Mouse (Mus musculus) MEL (cell line): ENCODE measurements around the gene Kynu. TPM values are rescaled to one million over a fixed set of nuclear protein-coding genes. Genes with fewer than 3 reads are reported as not detected.

ENCODE experiments used
- DNase-seq: peaks from one replicate; pipeline ENCODE4 v3.0.0; 2011; ENCODE audit warnings: low read depth, low spot score
- H3K27ac ChIP-seq: 2 replicates; pipeline ENCODE4 v1.5.1; 2012; ENCODE audit warnings: low read depth, mild to moderate bottlenecking, control low read depth, low read length, moderate library complexity; ENCODE audit not compliant: control insufficient read depth
- H3K27me3 ChIP-seq, 2 experiments: fragments of 150-350 bp in 1 of 2; sonication (generic) in 1 of 2; 2 replicates each; pipeline ENCODE4 v1.6.1; 2012; ENCODE audit warnings: low read length in 2 of 2, mild to moderate bottlenecking in 2 of 2, improper control_type of control experiment in 1 of 2, moderate library complexity in 1 of 2; ENCODE audit not compliant: insufficient read depth in 2 of 2, control insufficient read depth in 1 of 2
- H3K36me3 ChIP-seq, 2 experiments: 2 replicates each; pipeline ENCODE4 v1.6.1; 2012 to 2014; ENCODE audit warnings: low read length in 2 of 2, improper control_type of control experiment in 1 of 2, inconsistent platforms in 1 of 2, mild to moderate bottlenecking in 1 of 2; ENCODE audit not compliant: insufficient read depth in 2 of 2, control insufficient read depth in 1 of 2
- H3K4me1 ChIP-seq, 2 experiments: fragments of 150-350 bp in 1 of 2; sonication (generic) in 1 of 2; 2 replicates each; pipeline ENCODE4 v1.6.1; 2012; ENCODE audit warnings: low read length in 2 of 2, improper control_type of control experiment in 1 of 2, mild to moderate bottlenecking in 1 of 2; ENCODE audit not compliant: insufficient read depth in 2 of 2, control insufficient read depth in 1 of 2
- H3K4me3 ChIP-seq, 2 experiments: fragments of 150-350 bp in 1 of 2; sonication (generic) in 1 of 2; 2 replicates each; pipeline ENCODE4 v1.5.1; 2012; ENCODE audit warnings: low read depth in 2 of 2, low read length in 2 of 2, mild to moderate bottlenecking in 2 of 2, moderate library complexity in 2 of 2, control low read depth in 1 of 2, improper control_type of control experiment in 1 of 2; ENCODE audit not compliant: control insufficient read depth in 1 of 2, insufficient read depth in 1 of 2
- H3K79me2 ChIP-seq: 2 replicates; pipeline ENCODE4 v1.6.1; 2012; ENCODE audit warnings: mild to moderate bottlenecking, low read length, moderate library complexity; ENCODE audit not compliant: control insufficient read depth, poor library complexity, insufficient read depth
- H3K9ac ChIP-seq: 2 replicates; pipeline ENCODE4 v1.6.1; 2012; ENCODE audit warnings: low read depth, mild to moderate bottlenecking, control low read depth, low read length, moderate library complexity; ENCODE audit not compliant: control insufficient read depth, poor library complexity, severe bottlenecking
- H3K9me3 ChIP-seq: fragments of 150-350 bp; sonication (generic); replicated peaks from 2 replicates; pipeline ENCODE4 v1.6.1; 2012; ENCODE audit warnings: mild to moderate bottlenecking, low read length, improper control_type of control experiment, moderate library complexity; ENCODE audit not compliant: insufficient read depth
- CTCF ChIP-seq, 3 experiments: IDR thresholded peaks in 2 of 3; conservative IDR thresholded peaks in 1 of 3; 2 replicates each; pipeline ENCODE4 v1.5.1; 2011 to 2012; ENCODE audit warnings: low read length in 3 of 3, low read depth in 2 of 3, mild to moderate bottlenecking in 2 of 3, improper control_type of control experiment in 1 of 3, inconsistent platforms in 1 of 3, mixed read lengths in 1 of 3, moderate library complexity in 1 of 3; ENCODE audit not compliant: control insufficient read depth in 1 of 3, insufficient read depth in 1 of 3, poor library complexity in 1 of 3, severe bottlenecking in 1 of 3
- EP300 ChIP-seq, 2 experiments: IDR thresholded peaks; 2 replicates each; pipeline ENCODE4 v1.6.1; 2011; ENCODE audit warnings: improper control_type of control experiment in 2 of 2, low read length in 2 of 2, low read depth in 1 of 2, mild to moderate bottlenecking in 1 of 2
- GATA1 ChIP-seq: IDR thresholded peaks from 2 replicates; pipeline ENCODE4 v1.6.1; 2011; ENCODE audit warnings: low read depth, low read length, improper control_type of control experiment
- HCFC1 ChIP-seq: IDR thresholded peaks from 2 replicates; pipeline ENCODE4 v1.6.1; 2012; ENCODE audit warnings: low read depth, mild to moderate bottlenecking, inconsistent platforms, low read length, improper control_type of control experiment, moderate library complexity
- JUND ChIP-seq: IDR thresholded peaks from 2 replicates; pipeline ENCODE4 v1.6.1; 2011; ENCODE audit warnings: low read depth, mild to moderate bottlenecking, improper control_type of control experiment, low read length
- KAT2A ChIP-seq: conservative IDR thresholded peaks from 2 replicates; pipeline ENCODE4 v1.6.1; 2012; ENCODE audit warnings: low read depth, low read length, improper control_type of control experiment, inconsistent platforms
- MXI1 ChIP-seq: IDR thresholded peaks from 2 replicates; pipeline ENCODE4 v1.6.1; 2011; ENCODE audit warnings: mild to moderate bottlenecking, low read depth, low read length, improper control_type of control experiment
- POLR2A ChIP-seq, 2 experiments: IDR thresholded peaks; 2 replicates each; pipeline ENCODE4 v1.6.1; 2011 to 2012; ENCODE audit warnings: low read length in 2 of 2, mild to moderate bottlenecking in 2 of 2, control low read depth in 1 of 2, improper control_type of control experiment in 1 of 2, low read depth in 1 of 2, moderate library complexity in 1 of 2; ENCODE audit not compliant: control insufficient read depth in 1 of 2, insufficient read depth in 1 of 2, poor library complexity in 1 of 2
- RAD21 ChIP-seq: IDR thresholded peaks from 2 replicates; pipeline ENCODE4 v1.6.1; 2011; ENCODE audit warnings: mild to moderate bottlenecking, low read depth, low read length, improper control_type of control experiment
- RCOR1 ChIP-seq: IDR thresholded peaks from 2 replicates; pipeline ENCODE4 v1.6.1; 2012; ENCODE audit warnings: low read depth, mild to moderate bottlenecking, inconsistent platforms, low read length, improper control_type of control experiment
- SMC3 ChIP-seq: IDR thresholded peaks from 2 replicates; pipeline ENCODE4 v1.6.1; 2011; ENCODE audit warnings: low read depth, low read length, improper control_type of control experiment
- TBP ChIP-seq: IDR thresholded peaks from 2 replicates; pipeline ENCODE4 v1.8.0; 2011; ENCODE audit warnings: low read depth, low read length, improper control_type of control experiment
- UBTF ChIP-seq: IDR thresholded peaks from 2 replicates; pipeline ENCODE4 v1.6.1; 2012; ENCODE audit warnings: low read depth, mild to moderate bottlenecking, inconsistent platforms, low read length, improper control_type of control experiment, moderate library complexity, borderline replicate concordance; ENCODE audit not compliant: insufficient read depth
- ZC3H11A ChIP-seq: IDR thresholded peaks from 2 replicates; pipeline ENCODE4 v1.6.1; 2012; ENCODE audit warnings: low read depth, mild to moderate bottlenecking, inconsistent platforms, low read length, improper control_type of control experiment
- polyA plus RNA-seq, 2 experiments: library from polyadenylated mRNA; stranded (reverse) in 1 of 2; unstranded in 1 of 2; fragments of >175 nt in 1 of 2; fragments of >200 nt in 1 of 2; gene quantifications; 2 replicates each; pipeline versions ENCODE4 v1.2.1 to v1.2.4; 2012; ENCODE audit warnings: low replicate concordance in 2 of 2, low read depth in 1 of 2; ENCODE audit not compliant: insufficient read length in 2 of 2, insufficient read depth in 1 of 2, missing spikeins in 1 of 2
- total RNA-seq: library from RNA; depleted of rRNA; stranded (reverse); fragments of 300-350 nt; gene quantifications from 2 replicates; pipeline ENCODE4 v1.2.3, GENCODE M21; 2012

The Kynu gene
- total and polyA plus RNA-seq, 3 experiments, result 0.04 TPM; not detected in 2

DNA sequence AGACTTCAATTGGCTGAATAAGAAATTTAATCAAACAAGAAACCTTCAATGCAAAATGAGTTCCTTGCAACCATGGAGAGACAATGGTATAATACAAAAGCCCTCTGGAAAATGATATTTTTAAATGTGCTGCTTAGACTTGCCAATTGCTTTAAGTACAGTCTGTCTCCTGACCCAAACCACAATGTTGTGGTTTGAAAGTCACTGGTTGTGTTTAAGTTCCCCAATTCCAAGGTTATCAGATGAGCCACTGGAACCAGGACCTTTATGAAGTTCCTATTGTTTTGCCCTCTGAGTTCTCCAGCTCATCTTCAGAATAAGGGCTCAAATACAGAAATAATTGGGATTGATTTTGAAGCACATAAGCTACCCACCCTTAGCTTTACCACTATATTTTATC lies 76.7 kb downstream of the Kynu start:
- peak; percentile 53 for DNase-seq
- TF ChIP-seq RAD21 (no peak), GATA1 (peak; percentile 38; the same call in 1 of the 2 replicates)
- no peak overlapping the region for H3K4me3 ChIP-seq
- no peak overlapping the region for H3K27ac ChIP-seq
- no peak overlapping the region for H3K9ac ChIP-seq
- H3K36me3 ChIP-seq, result no peaks in the 10 kb centered on the region
- no peaks in the 10 kb centered on the region for H3K79me2 ChIP-seq
- no peaks in the 10 kb centered on the region for H3K9me3 ChIP-seq
- H3K27me3 ChIP-seq, result no peaks in the 10 kb centered on the region; a peak in 1 of 4 replicates
- no peaks in the 10 kb centered on the region for H3K4me1 ChIP-seq

DNA sequence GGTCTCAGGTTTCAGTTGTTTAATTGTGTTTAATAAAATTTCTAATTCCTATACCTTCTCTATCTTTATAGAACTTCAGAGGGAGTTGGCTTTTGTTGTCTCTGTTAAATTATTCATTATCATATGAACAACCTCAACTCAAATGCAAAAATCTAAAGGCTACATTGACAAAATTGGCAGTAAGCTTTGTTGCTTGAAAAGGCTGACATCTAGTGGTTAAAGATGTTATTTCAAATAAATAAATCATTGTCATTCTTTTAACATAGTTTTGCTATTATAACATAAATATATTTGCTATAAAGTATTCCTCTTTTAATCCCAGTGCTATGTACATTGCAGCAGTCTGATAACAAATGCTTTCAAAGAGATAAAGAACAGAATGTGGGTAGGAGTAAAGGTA lies 81.4 kb downstream of the Kynu start:
- 0 out of 4 replicates have a peak, but pooled peaks cover 0 to 2% of the 10 kb centered on the region in 2 experiments for H3K27me3 ChIP-seq
- peak; percentile 23 for DNase-seq
- H3K36me3 ChIP-seq, result no peaks in the 10 kb centered on the region
- no peaks in the 10 kb centered on the region for H3K4me1 ChIP-seq
- no peak overlapping the region for H3K27ac ChIP-seq
- no peaks in the 10 kb centered on the region for H3K79me2 ChIP-seq
- TF ChIP-seq TBP (no peak), CTCF (IDR thresholded peaks at IDR 0.05 in 2 of 3, conservative IDR thresholded peaks at IDR 0.05 in 1 of 3; ENCODE audit: control insufficient read depth in 1 of 3, insufficient read depth in 1 of 3, low read depth in 2 of 3, low read length in 3 of 3, poor library complexity in 1 of 3, severe bottlenecking in 1 of 3) (peak in 2 of 3 experiments; percentile 35 to 58; a peak in 3 of 6 replicates), RAD21 (peak; percentile 82), SMC3 (peak; percentile 43), RCOR1 (no peak), ZC3H11A (0 out of 2 replicates have a peak, but pooled peaks have one; percentile 25)
- TF ChIP-seq, all 39 proteins: peak for 4
- Histone ChIP-seq H3K9me3 (no peaks in the 10 kb centered on the region), H3K9ac (no peak overlapping the region), H3K4me3 (no peak overlapping the region)

DNA sequence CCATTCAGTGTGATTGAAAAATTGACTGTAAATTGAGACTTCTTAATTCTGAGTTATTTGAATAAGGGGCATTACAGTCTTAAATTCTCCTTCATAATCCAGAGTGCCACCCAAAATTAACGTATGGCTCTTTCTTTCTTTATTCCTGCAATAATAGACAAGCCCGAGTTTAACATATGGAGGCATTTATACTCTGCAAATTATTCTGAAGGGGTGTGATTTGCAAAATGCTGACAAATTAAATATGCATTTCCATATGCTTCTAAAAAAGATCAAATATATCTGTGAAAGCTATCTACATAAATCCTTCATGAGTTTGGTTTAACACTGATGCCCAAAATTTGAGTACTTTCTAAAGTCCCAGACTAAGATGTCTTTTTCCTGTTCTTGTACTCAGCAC lies 91.8 kb downstream of the Kynu start:
- Histone ChIP-seq H3K36me3 (no peaks in the 10 kb centered on the region), H3K9me3 (no peaks in the 10 kb centered on the region), H3K9ac (no peak overlapping the region), H3K27me3 (peaks cover 0 to 3% of the 10 kb centered on the region in 2 experiments), H3K27ac (no peak overlapping the region), H3K4me3 (no peak overlapping the region), H3K79me2 (no peaks in the 10 kb centered on the region), H3K4me1 (no peaks in the 10 kb centered on the region)
- TF ChIP-seq MXI1, result no peak
- no peak for TF ChIP-seq EP300 (IDR thresholded peaks at IDR 0.05; ENCODE audit: low read depth in 1 of 2, low read length in 2 of 2)
- no peak for TF ChIP-seq POLR2A (IDR thresholded peaks at IDR 0.05; ENCODE audit: control insufficient read depth in 1 of 2, insufficient read depth in 1 of 2, low read depth in 1 of 2, low read length in 2 of 2, poor library complexity in 1 of 2)
- TF ChIP-seq KAT2A, result no peak
- no peak for TF ChIP-seq JUND
- no peak for TF ChIP-seq ZC3H11A
- no peak for TF ChIP-seq UBTF
- TF ChIP-seq HCFC1, result no peak
- DNase-seq, result no peak
